Mouse (Mus musculus): ENCODE measurements around the gene Ptpn18.
"Not testable (repeated sequence)": the region's sequence is repeated elsewhere in the genome, so short reads cannot be mapped to it uniquely, and the experiment has no call there.

Ptpn18 gene

DNA sequence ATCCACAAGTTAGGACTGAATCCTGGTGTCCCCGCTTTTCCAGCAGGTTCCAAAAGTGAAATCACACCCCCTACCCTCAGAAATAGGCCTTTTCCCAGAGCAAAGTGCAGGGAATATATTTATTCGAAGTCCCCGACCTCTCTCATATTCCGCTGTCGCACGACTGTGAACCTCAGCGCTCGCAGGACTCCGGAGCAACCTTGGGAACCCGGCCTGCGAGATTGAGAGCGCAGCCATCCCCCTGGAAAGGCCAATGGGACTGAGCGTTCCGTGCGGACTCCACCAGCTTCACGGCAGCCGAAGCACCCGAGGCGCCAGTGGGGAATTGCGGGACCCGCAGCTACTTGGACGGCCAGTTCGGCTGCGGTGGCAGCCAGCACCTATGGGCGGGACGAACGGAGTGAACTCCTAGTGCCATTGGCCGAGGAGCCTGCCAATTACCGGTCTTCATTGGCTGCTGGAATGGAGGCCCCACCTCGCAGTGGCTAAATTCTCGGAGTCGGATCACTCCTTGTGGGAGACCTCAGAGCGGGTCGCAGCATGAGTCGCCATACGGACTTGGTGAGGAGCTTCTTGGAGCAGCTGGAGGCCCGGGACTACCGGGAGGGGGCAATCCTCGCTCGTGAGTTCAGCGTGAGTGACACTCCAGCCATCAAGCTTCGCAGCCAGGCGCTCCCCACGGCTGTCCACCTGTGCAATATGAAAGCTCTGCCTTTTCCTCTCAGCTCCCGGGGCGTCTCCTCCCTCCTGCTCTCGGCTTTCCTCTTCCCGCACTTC is at the start of gene Ptpn18:
TSS of gene Ptpn18 (plus strand) at position 479 of the 777 bp plus-strand sequence.
- peak; percentile 97 for DNase-seq (ENCODE audit: low spot score)

GRCm38 (mm10) chr1:34428466-34428865 is 31.1 kb upstream of the Ptpn18 start:
- no peak for DNase-seq (ENCODE audit: low spot score)

- DNase-seq (ENCODE audit: low spot score): no peak
Measured at GRCm38 (mm10) chr1:34429281-34429680, 30.3 kb upstream of the Ptpn18 start.

GRCm38 (mm10) chr1:34430981-34431380 is 28.6 kb upstream of the Ptpn18 start:
- no peak for DNase-seq (ENCODE audit: low spot score)

DNA sequence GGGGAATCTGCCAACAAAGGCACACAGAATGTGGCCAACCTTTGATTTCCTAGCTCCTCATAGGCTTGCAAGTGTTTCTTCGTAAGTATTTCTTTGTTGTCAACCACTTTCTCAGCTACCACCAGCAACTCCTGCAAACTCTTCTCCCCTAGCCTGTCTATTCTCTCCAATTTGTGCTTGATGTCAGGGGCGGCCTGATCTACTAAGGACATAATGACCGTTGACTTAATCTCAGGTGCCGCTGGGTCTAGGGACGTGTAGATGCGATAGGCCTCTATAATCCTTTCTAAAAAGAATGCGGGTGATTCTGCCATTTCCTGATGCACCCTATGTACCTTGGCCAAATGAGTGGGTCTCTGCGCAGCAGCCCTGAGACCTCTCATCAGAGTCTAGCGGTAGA is 28.1 kb upstream of the Ptpn18 start:
- DNase-seq (ENCODE audit: low spot score): no peak

DNA sequence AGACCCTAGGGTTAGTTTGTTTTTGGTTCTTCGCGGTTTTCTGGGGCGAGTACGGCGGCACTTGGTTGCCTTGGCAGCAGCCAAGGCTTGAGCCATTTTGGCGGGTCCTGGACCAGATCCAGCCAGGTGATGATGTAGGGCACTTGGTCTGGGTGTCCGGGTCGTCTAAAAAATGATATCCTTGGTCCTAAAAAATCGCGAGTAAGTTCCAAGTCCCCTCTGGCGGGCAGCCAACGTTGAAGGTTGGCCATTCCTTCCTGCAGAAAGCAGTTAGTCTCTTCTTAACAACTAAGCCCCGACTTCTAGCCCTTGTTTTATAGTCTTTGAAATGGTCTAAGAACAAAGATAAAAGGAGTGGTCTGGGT is 27.2 kb upstream of the Ptpn18 start:
- no peak for DNase-seq (ENCODE audit: low spot score)

GRCm38 (mm10) chr1:34432776-34433481 is 26.6 kb upstream of the Ptpn18 start:
- DNase-seq (ENCODE audit: low spot score): peak; percentile 71

GRCm38 (mm10) chr1:34433891-34434521 is 25.6 kb upstream of the Ptpn18 start:
- peak; percentile 53 for DNase-seq (ENCODE audit: low spot score)

- DNase-seq (ENCODE audit: low spot score): peak; percentile 94
Measured at GRCm38 (mm10) chr1:34434660-34435160, 24.9 kb upstream of the Ptpn18 start.

DNA sequence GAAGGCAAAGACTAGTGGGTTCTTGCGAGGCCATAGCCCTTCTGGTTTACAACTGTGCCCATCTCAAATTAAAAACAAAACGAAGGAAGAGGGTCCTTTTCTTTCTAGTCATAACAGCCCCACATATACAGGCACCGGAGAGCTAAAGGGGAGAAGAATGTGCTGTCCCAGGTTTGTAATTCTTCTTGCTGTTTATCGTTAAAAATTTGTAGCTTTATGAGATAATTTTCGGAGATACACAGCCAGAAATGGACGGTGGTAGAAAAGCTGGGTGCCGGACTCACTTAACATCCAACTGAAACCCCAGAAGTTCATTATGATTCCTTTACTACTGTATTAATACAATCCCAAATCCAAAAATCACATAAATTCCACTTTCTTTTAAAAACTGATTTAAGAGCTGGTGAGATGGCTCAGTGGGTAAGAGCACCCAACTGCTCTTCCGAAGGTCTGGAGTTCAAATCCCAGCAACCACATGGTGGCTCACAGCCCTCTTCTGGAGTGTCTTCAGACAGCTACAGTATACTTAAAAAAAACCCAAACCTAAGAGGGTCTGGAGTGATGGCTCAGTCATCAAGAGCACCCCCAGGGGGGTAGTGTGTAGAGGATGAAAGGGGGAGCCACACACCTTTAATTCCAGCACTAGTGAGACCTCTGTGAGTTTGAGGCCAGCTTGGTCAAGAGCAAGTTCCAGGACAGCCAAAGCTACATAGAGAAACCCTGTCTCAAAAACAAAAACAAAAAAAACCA is 24.0 kb upstream of the Ptpn18 start:
- no peak for DNase-seq (ENCODE audit: low spot score)

DNA sequence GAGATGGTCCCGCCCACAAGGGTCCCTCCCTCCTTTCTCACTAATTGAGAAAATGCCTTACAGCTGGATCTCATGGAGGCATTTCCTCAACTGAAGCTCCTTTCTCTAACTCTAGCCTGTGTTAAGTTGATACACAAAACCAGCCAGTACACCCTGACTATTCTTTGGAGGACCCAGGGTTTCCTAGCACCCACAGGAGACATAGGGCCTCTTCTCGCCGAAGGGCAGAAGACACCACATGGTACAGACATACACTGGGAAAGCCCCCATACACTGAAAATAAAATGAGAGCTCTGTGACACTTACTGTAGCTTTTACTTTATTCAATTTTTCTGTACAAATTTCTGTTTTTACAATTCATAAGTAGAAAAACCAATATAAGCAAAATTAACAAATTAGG is 23.2 kb upstream of the Ptpn18 start:
- no peak for DNase-seq (ENCODE audit: low spot score)

- not testable (repeated sequence) for DNase-seq (ENCODE audit: low spot score)
Measured at GRCm38 (mm10) chr1:34437366-34437765, 22.2 kb upstream of the Ptpn18 start.

DNA sequence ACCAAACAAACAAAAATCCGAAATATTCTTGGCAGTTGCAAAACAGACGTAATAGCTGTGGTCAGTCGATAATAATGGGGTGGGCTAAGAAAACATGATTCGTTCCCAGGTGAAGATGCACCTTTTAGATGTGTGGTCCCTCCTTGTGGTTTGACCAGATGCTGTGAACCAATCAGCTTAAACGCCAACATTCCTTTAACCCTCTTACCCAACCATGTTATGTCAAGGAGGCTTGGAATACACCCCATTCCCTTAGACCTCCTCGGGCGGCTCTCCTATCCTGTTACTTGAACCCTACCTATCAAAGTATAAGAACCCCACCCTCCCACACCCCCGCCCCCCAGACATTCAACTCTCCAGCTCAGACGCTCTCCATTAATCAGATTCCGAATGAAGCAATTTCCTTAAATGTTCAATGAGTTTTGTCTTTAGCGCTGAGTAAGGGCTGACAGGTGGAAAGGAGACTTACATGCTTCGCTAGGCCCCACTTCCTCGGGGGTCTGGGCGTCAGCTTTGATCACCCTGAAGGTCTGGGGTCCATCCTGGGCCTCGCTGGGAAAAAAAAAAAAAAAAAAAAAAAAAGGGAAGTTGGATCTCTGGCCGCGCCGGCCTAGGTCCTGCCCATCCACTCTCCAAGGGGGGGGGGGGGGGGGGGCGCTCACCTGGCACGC is 21.0 kb upstream of the Ptpn18 start:
- DNase-seq (ENCODE audit: low spot score): no peak

DNA sequence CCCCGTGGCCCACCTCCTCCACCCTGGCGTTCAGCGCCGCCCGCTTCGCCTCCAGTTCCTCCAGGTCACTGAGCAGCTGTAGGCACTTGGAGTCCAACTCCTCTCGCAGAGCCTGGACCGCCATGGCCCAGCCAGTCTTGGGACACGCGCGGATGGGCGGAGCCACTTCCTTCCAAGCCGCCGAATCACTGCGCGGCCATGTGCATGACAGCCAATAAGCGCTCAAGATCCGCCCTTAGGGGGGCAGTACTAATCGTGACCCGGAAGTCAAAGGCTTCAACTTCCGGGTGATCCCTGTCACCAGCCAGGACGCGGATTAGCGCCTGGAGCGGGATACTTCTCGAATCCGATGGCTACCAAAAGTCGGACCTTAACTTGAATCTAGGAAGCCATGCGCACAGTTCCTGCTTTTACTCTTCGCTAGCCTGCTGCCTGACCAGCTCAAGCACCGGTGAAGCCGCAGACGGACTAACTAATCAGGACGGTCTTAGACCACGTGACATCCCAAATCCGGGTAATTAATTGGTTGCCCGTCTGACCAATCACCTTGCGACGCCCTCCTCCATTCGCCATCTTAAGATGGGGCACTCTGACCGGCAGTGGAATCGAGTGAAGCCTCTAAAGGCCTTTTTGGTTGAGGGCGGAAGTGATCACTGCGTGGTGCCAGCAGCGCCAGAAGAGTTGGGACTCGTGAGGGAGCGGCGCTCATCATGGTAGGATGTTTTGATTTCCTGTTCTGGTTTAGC is 20.2 kb upstream of the Ptpn18 start, which contains the start of the genes Ccdc115 and Imp4:
TSS of gene Ccdc115 (minus strand) at position 458 of the 746 bp plus-strand sequence.
TSS of gene Imp4 (plus strand) at position 637 of the 746 bp plus-strand sequence.
- peak; percentile 100 for DNase-seq (ENCODE audit: low spot score)

- DNase-seq (ENCODE audit: low spot score): no peak
Measured at GRCm38 (mm10) chr1:34439961-34440630, 19.5 kb upstream of the Ptpn18 start.

GRCm38 (mm10) chr1:34443124-34443523 is 16.4 kb upstream of the Ptpn18 start:
- DNase-seq (ENCODE audit: low spot score): no peak

DNA sequence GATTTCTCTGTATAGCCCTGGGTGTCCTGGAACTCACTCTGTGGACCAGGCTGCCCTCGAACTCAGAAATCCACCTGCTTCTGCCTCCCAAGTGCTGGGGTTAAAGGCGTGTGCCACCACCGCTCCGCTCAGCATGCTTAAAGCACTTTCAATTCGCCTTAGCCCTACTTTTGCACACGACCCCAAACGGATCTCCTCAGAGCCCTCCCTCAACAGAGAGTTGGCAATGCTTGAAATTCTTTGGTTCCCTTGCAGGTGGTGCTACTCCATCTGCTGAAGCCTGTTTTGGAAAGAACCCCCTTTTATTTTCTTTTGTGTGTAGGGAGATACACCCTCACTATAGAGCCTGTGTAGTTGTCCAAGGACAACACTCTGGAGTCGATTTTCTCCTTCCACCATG is 1.1 kb upstream of the Ptpn18 start:
- no peak for DNase-seq (ENCODE audit: low spot score)

- no peak for DNase-seq (ENCODE audit: low spot score)
Measured at GRCm38 (mm10) chr1:34460061-34460441, 489 bp downstream of the Ptpn18 start.

- DNase-seq (ENCODE audit: low spot score): peak; percentile 75
Measured at GRCm38 (mm10) chr1:34462766-34463165, 3.2 kb downstream of the Ptpn18 start.

- no peak for DNase-seq (ENCODE audit: low spot score)
Measured at GRCm38 (mm10) chr1:34464310-34464817, 4.8 kb downstream of the Ptpn18 start.
